Mouse (Mus musculus) G1E-ER4 (cell line): Measurements from ENCODE around the gene Tm6sf1. TPM values are rescaled to one million over a fixed set of nuclear protein-coding genes. Genes with fewer than 3 reads are reported as not detected.

ENCODE experiments used
- GATA1 ChIP-seq: IDR thresholded peaks from one replicate; pipeline ENCODE4 v1.8.0; 2012; ENCODE audit warnings: low read length, inconsistent platforms
- polyA plus RNA-seq: library from polyadenylated mRNA; stranded (reverse); fragments of >175 nt; gene quantifications from 2 replicates; pipeline ENCODE4 v1.2.3, GENCODE M21; 2012

The Tm6sf1 gene
- polyA plus RNA-seq, 1 experiment = 0.02 TPM

- no peak for TF ChIP-seq GATA1
Observed at GRCm38 (mm10) chr7:81865937-81866336, 7.1 kb downstream of the Tm6sf1 start.

GRCm38 (mm10) chr7:81867231-81867930, 8.6 kb downstream of the Tm6sf1 start:
- no peak for TF ChIP-seq GATA1

GRCm38 (mm10) chr7:81868158-81868557, 9.4 kb downstream of the Tm6sf1 start:
- TF ChIP-seq GATA1 = no peak

GRCm38 (mm10) chr7:81872493-81873013, 13.8 kb downstream of the Tm6sf1 start:
- TF ChIP-seq GATA1 = no peak

GRCm38 (mm10) chr7:81873807-81874206, 15.0 kb downstream of the Tm6sf1 start:
- no peak for TF ChIP-seq GATA1

- TF ChIP-seq GATA1 = no peak
Observed at GRCm38 (mm10) chr7:81874636-81875035, 15.8 kb downstream of the Tm6sf1 start.

- TF ChIP-seq GATA1 = no peak
Observed at GRCm38 (mm10) chr7:81875372-81875771, 16.6 kb downstream of the Tm6sf1 start.

GRCm38 (mm10) chr7:81880286-81880685, 21.5 kb downstream of the Tm6sf1 start:
- TF ChIP-seq GATA1 = no peak

- no peak for TF ChIP-seq GATA1
Observed at GRCm38 (mm10) chr7:81880797-81881196, 22.0 kb downstream of the Tm6sf1 start.

GRCm38 (mm10) chr7:81881600-81881999, 22.8 kb downstream of the Tm6sf1 start:
- TF ChIP-seq GATA1 = no peak

- TF ChIP-seq GATA1 = no peak
Observed at GRCm38 (mm10) chr7:81885128-81885527, 26.3 kb downstream of the Tm6sf1 start.

- TF ChIP-seq GATA1 = no peak
Observed at GRCm38 (mm10) chr7:81899361-81899760, 40.6 kb downstream of the Tm6sf1 start.

- no peak for TF ChIP-seq GATA1
Observed at GRCm38 (mm10) chr7:81904094-81904493, 45.3 kb downstream of the Tm6sf1 start.

GRCm38 (mm10) chr7:81904926-81905325, 46.1 kb downstream of the Tm6sf1 start:
- no peak for TF ChIP-seq GATA1

- TF ChIP-seq GATA1 = no peak
Observed at GRCm38 (mm10) chr7:81918316-81918715, 59.5 kb downstream of the Tm6sf1 start.

GRCm38 (mm10) chr7:81920314-81920713, 61.5 kb downstream of the Tm6sf1 start:
- TF ChIP-seq GATA1 = no peak

GRCm38 (mm10) chr7:81921379-81921952, 62.7 kb downstream of the Tm6sf1 start:
- no peak for TF ChIP-seq GATA1
